Mouse (Mus musculus): Measurements from ENCODE around the gene Ppm1h. TPM values are rescaled to one million over a fixed set of nuclear protein-coding genes. Genes with fewer than 3 reads are reported as not detected.
A peak's percentile ranks its signal among the peaks of the same experiment; 100 is the strongest.

The Ppm1h gene
- total RNA-seq, 2 experiments from 2014 or later, result 97.9 to 105 TPM

DNA sequence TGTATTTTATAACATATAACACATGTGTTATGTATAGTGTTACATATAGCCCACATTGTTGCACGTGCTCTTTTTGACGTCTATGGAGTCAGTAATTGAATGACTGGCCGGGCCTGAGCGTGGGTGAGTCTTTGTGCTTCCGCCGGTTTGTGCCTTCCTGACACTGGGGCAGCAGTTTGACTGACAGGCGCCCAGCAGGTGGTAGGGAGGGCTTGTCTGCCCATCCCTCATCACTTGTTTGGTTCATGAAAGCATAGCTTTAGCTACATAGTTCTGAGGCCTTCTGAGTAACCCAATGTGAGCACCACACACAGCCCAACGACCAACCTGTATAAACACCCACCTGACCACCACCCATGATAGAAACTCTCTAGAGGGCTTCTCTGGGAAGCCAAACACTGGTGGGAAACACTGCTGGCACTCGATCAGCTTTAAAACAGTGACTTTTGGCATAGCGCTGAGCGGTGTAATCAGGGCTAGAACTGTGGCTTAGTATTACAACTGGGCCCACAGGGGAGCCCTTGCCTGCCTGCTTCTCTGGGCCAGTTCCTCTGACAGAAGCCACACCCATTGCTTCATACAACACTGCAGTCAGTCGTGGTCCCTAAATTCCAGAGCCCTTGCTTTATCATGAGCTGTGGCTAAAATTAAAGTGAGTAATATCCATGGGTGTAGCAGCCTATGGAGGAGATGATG lies 149.3 kb downstream of the Ppm1h start:
- Histone ChIP-seq H3K4me3 (no peak overlapping the region), H3K27ac (no peak overlapping the region)
- no peak for TF ChIP-seq CTCF (IDR thresholded peaks at IDR 0.05)
- no peak for DNase-seq (ENCODE audit: extremely low spot score in 1 of 2, low spot score in 2 of 2)
- intact Hi-C loops (cut with DNase I), result no loop called here

DNA sequence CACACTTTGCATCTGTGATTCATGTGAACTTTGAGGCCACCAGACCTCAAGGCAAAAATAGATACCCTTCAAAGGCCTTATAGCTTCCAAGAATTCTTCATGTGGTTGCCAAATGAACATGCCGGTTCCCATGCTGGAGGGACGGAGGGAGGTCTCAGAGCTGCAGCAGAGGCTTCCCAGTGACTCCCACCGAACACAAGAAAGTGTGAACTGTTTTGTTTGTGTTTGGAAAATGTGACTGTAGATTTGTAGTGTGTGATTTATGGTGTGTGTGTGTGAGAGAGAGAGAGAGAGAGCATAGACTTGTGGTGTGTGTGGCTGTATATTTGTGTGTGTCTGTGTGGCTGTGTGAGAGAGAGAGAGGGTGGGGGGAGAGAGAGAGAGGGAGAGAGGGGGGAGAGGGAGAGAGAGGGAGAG lies 151.2 kb downstream of the Ppm1h start:
- TF ChIP-seq CTCF (IDR thresholded peaks at IDR 0.05), result no peak
- H3K27ac ChIP-seq, result no peak overlapping the region
- no peak overlapping the region for H3K4me3 ChIP-seq
- intact Hi-C loops (cut with DNase I), result no loop called here
- DNase-seq (ENCODE audit: extremely low spot score in 1 of 2, low spot score in 2 of 2), result no peak

DNA sequence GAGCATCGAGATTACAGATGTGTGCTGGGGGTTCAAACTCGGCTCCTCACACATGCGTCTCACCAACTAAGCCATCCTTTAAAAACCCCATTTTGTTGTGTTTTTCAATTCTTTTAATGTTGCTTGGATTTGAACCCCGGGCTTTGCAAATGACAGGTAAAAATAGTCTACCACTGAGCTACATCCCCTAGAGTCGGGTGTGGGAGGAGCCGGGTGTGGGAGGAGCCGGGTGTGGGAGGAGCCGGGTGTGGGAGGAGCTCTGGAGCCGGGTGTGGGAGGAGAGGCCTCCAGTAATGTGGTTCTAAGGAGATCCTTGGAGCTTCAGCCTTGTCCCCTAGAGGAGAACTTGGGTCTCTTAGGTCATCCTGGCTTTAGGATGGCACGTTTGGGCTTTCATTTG lies 152.1 kb downstream of the Ppm1h start:
- intact Hi-C loops (cut with DNase I), result no loop called here
- no peak for DNase-seq (ENCODE audit: extremely low spot score in 1 of 2, low spot score in 2 of 2)
- no peak for TF ChIP-seq CTCF (IDR thresholded peaks at IDR 0.05)
- H3K27ac ChIP-seq, result no peak overlapping the region
- no peak overlapping the region for H3K4me3 ChIP-seq

DNA sequence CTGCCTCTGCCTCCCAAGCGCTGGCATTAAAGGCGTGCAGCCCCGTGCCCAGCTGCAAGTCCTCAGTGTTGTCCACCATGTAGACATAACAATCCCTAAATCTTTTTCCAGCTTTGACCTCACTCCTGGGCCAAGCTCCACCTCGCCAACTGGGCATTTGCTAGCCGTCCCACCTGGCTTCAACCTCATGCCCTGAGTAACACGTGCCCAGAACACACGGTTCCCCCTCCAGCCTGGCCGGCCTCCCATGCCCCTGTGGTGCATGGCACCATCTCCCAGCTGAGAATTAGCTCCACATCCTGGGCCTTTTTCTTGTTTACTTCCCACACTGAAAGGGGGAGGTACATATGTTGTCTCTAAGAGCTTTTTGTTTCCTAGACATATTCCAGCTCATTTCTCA lies 163.5 kb downstream of the Ppm1h start:
- TF ChIP-seq CTCF (IDR thresholded peaks at IDR 0.05), result no peak
- H3K4me3 ChIP-seq, result no peak overlapping the region
- no peak for DNase-seq (ENCODE audit: extremely low spot score in 1 of 2, low spot score in 2 of 2)
- intact Hi-C loops (cut with DNase I), result no loop called here
- H3K27ac ChIP-seq, result no peak overlapping the region

DNA sequence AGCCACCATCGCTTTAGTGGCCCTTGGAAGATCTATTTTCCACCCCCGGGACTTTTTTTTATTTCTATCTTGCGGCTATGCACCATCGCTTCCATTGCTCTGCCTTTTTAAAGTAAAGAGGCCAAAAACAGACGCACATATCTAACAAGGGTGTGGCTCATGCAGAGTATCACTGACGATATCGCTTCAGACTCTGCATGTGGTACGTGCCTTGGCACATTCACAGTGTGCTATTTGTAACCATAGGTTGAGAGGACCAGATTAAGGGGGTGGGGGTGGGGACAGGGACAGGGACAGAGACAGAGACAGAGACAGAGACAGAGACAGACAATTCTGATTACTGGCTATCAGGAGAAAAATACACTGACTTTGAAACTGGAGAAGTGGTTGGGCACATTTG lies 164.4 kb downstream of the Ppm1h start:
- TF ChIP-seq CTCF (IDR thresholded peaks at IDR 0.05), result no peak
- DNase-seq (ENCODE audit: extremely low spot score in 1 of 2, low spot score in 2 of 2), result no peak
- intact Hi-C loops (cut with DNase I), result no loop called here
- Histone ChIP-seq H3K4me3 (no peak overlapping the region), H3K27ac (0 out of 2 replicates have a peak overlapping the region, but pooled peaks have one; percentile 13)

DNA sequence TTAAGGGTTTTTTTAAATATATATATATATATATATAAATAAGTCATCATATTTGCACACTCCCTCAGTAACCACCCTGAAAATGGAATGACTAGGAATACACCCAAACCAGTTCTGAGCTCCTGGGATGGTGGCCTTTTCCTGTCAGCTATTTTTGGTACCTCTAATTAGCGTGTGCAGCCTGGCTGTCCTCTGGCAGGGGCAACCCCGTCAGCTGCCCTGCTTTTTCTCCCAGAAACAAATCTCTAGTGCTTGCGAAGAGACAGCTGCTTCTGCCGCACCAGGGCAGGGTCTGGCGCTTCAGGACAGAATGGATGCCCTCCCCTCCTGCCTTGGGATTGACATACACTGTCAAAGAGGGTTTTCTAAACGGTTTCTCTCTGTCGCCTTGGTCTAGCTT lies 166.9 kb downstream of the Ppm1h start:
- intact Hi-C loops (cut with DNase I), result no loop called here
- Histone ChIP-seq H3K27ac (peak overlapping the region; percentile 26; the same call in 1 of the 2 replicates), H3K4me3 (no peak overlapping the region)
- no peak for DNase-seq (ENCODE audit: extremely low spot score in 1 of 2, low spot score in 2 of 2)
- no peak for TF ChIP-seq CTCF (IDR thresholded peaks at IDR 0.05)

DNA sequence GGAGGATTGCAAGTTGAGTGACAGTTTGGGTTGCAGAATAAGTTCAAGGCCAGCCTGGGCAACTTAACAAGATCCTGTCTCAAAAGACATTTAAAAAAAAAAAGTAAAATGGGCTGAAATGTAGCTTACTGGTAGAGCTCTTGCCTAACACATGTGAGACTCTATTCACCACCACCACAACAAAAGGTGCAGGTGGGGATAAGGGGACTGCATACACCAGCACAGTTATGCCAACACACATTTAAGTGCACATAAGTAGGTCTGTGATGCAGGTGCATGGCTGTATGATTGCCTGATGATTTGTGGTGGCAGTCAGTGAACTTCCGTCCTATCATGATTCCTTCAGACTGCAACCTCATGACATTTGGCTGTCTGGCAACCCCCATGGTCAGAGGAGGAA lies 167.9 kb downstream of the Ppm1h start:
- Histone ChIP-seq H3K27ac (no peak overlapping the region), H3K4me3 (no peak overlapping the region)
- TF ChIP-seq CTCF (IDR thresholded peaks at IDR 0.05), result no peak
- no peak for DNase-seq (ENCODE audit: extremely low spot score in 1 of 2, low spot score in 2 of 2)
- intact Hi-C loops (cut with DNase I), result no loop called here

DNA sequence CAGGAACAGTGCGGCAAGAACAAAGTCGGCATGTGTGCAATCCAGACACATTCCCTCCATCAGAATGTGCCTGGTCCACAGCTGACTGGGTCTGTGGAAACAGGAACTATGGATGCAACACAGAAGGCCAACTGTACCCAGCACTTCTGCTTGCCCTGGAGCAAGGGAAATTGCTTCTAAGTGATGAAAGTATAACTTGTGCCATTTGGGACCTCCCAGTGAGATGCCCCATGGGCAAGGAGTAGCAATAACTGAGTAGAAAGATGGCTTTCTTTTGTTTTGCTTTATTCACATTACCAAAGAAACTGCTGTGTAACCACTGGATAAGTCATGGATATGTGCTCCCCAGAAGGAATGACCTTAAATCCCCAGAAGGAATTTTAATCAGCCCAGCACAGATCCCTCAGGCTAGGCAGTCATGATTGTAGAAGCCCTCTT lies 169.5 kb downstream of the Ppm1h start:
- TF ChIP-seq CTCF (IDR thresholded peaks at IDR 0.05), result no peak
- intact Hi-C loops (cut with DNase I), result no loop called here
- no peak overlapping the region for H3K27ac ChIP-seq
- H3K4me3 ChIP-seq, result no peak overlapping the region
- no peak for DNase-seq (ENCODE audit: extremely low spot score in 1 of 2, low spot score in 2 of 2)

DNA sequence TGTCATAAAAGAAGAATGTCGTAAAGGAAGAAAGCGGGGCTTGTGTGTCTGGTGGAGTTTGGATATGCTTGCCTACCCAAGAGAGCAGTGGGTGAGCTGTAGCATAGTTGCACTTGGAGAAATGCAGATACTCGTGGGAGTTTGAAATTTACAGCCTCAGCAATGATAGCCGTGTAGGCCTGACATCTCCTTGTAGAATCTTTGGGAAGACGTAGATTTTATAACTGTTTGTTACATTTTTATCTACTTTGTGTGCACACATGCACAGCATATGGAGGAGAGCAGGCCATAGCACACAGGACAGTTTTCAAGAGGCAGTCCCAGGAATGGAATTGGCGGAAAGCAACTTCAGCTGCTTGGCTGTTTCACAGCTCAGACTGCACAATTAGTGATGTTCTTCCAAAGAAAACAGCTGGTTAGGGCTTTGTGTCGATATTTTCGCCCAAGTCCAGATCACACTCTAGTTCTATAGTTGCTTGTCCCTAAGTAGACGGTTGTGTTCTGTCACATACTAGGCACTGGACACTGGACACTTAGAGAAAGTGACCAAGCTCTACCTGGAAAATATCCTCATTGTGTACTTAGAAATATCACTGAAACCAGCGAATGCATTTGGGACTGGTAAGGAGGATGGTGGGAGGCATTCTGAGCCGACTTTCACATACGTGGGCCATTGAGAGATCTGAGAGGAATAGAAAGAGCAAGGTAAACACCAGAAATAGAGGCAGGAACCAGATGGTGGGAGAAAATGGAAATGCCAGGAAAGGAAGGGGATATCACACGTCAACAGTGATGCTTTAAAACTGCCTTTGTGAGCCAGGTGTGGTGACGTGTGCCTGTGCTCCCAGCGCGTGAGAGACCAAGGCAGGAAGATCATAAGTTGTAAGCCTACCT lies 173.0 kb downstream of the Ppm1h start:
- Histone ChIP-seq H3K27ac (peak overlapping the region; percentile 74), H3K4me3 (no peak overlapping the region)
- intact Hi-C loops (cut with DNase I), result loop anchor here (2.0 kb wide), 2 partner anchors 43 to 139 kb away; no protein-coding TSS in a partner anchor
- no peak for TF ChIP-seq CTCF (IDR thresholded peaks at IDR 0.05)
- peak; percentile 33 to 37 for DNase-seq (ENCODE audit: extremely low spot score in 1 of 2, low spot score in 2 of 2)

DNA sequence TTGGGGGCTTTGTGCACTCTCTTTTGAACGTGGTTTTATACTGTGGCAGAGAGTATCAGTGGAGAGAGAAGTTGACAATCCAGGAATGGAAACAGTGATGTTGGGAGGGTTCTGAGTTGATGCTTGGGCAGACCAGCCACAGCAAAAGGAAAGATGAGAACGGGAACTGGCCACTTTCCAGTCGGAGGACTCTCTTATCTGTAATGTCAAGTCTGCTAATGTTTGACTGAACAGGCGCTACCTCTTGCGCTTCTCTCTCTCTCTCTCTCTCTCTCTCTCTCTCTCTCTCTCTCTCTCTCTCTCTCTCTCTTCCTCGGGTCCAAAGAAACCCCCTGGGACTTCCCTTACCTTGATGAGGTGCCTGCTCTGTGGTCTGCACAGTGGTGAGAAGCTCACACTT lies 176.0 kb downstream of the Ppm1h start:
- no peak overlapping the region for H3K27ac ChIP-seq
- H3K4me3 ChIP-seq, result no peak overlapping the region
- no peak for DNase-seq (ENCODE audit: extremely low spot score in 1 of 2, low spot score in 2 of 2)
- TF ChIP-seq CTCF (IDR thresholded peaks at IDR 0.05), result no peak
- intact Hi-C loops (cut with DNase I), result no loop called here

DNA sequence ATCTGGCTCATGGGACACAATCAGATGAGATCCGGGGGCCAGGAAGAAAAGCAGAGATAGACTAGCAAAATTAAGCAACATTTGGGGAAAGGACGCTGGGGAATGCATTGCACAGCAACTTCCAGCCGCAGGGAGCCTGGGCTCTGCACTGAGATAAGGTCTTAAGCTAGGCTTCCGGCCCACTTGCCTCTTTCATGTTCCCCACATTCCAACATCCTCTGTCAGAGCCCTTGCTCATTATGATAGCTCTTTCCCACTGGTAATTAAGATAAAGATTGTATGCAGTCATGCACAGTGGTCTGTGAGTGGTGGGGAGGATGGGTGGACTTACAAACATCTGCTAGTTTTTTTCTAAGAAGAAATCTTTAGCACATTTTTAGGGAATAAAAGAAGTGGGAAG lies 176.6 kb downstream of the Ppm1h start:
- Histone ChIP-seq H3K27ac (no peak overlapping the region), H3K4me3 (no peak overlapping the region)
- intact Hi-C loops (cut with DNase I), result no loop called here
- TF ChIP-seq CTCF (IDR thresholded peaks at IDR 0.05), result no peak
- no peak for DNase-seq (ENCODE audit: extremely low spot score in 1 of 2, low spot score in 2 of 2)

DNA sequence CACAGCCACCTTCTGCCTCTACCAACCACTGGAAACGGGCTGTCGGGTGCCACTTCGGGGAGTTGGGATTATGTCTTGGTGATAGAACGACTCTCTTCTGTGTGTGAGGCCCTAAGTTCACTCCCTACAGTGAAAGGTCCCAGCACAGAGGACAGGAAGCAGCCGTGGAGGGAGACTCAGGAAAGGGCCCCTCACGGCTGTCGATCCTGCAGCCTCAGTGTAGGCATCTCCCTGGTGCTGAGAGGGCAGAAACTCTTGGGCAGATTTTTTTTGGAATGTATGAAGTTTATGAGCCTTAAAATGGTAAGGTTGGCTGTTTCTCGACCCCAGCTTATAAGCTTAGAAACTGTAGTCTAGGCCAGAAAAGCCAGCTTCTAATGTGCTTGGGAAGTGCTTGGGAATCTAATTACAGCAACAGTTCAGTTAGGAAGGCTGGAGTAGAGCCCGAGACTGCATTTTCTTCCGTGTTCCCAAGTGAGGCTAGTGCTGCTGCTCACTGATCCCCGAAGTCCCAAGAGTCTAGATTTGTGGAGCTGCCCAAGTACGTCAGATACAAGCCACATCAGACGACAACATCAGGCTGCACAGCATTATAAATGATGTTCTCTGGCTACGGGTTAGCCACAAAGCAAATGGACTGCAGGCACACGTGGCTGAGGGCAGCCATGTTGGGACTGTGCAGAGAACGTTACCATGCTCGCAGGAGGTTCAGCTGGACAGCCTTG lies 177.6 kb downstream of the Ppm1h start:
- DNase-seq (ENCODE audit: extremely low spot score in 1 of 2, low spot score in 2 of 2), result no peak
- H3K4me3 ChIP-seq, result no peak overlapping the region
- no peak for TF ChIP-seq CTCF (IDR thresholded peaks at IDR 0.05)
- H3K27ac ChIP-seq, result no peak overlapping the region
- intact Hi-C loops (cut with DNase I), result no loop called here
